Mouse (Mus musculus) megakaryocyte-erythroid progenitor cell, adult 5-6 weeks (primary cell): ENCODE measurements at regions not wholly inside any gene's neighbourhood (a gene's known extent, or its start where the extent isn't known, plus 50 kb on each side); places are given as distances from the start of the nearest gene placed in this dataset.

ENCODE experiments used
- ATAC-seq: replicated peaks from 2 replicates; pipeline ENCODE4 v1.8.0; 2016; ENCODE audit warnings: mild to moderate bottlenecking, inconsistent platforms; ENCODE audit not compliant: severe bottlenecking, poor library complexity, low FRiP score, low TSS enrichment

DNA sequence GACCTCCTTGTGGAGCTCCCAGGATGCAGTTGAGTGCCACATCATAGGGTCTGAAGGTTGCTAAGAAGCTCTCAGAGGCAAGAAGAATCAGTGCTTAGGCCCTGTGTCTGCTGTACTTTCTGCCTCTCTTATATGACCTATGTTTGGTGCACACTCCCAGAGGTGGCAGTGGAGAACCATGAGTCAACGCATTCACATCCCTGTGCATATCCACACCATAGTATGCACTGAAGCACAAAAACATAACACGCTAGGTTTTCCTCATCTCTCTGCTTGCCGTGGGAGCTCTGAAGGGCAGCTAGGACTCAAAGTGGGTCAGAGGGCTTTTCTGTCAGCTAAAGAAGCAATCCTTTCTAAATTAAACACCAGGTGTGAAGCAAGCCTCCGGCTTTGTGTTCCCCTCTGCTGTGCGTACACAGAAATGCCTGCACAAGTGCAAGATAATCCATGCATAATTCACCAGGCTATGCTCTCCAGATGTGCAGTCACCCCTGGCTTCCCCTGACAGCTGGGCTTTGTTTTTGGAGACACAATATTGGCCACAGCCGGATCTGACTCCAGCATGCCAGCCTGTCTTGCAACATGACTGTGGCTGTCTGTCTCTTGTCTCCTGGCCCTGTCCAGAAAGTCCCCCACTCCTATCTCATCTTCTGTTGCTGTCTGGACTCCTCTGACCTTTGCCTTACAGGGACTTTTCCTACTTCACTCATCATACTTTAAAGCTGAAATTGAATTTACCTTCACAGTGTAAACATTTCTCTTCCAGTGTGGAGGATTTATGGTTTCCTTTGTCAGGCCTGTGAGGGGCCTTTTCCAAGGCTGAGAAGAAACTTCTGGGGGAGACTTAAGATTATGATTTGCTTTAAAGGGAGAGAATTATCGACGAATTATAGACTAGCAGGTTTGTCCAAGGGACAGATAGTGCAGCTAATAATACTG, 405.1 kb upstream of the Mctp2 start:
- ATAC-seq, result no peak

DNA sequence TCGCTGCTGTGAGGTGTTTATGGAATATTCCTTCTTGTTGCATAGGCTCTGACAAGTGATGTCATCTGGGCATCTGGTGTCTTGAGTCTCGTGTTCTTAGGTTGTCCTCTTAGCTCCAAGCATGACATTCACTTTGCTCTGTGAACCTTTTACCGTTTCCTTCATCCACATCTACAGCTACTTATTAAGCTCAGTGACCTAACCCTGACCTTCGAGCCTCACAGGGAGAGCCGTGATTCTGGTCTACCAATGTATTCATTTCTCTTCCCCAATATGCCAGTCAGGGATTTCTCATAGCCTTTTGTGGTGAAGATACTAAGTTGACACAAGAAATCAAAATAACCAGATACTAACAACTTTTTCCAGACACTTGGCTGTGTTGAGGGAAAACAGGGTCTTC, 409.0 kb upstream of the Mctp2 start:
- ATAC-seq, result no peak

DNA sequence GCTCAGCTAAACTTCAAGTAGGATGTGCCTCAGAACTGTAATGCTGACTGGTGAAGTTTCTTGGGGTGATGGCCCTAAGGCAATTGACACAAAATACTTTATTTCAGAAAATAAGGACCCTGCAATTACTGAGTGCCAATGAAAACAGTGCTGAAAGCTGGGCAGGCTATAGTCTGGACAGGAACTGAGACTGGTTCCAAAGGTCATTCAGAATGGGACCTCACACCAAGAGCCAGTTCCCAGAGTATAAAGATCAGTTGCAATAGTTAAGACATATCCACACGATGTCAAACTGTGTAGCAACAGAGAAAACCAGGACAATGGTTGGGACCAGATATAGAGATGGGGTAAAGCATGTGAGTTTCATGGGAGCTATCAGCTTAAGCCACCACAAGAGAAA, 409.6 kb upstream of the Mctp2 start:
- ATAC-seq, result no peak

DNA sequence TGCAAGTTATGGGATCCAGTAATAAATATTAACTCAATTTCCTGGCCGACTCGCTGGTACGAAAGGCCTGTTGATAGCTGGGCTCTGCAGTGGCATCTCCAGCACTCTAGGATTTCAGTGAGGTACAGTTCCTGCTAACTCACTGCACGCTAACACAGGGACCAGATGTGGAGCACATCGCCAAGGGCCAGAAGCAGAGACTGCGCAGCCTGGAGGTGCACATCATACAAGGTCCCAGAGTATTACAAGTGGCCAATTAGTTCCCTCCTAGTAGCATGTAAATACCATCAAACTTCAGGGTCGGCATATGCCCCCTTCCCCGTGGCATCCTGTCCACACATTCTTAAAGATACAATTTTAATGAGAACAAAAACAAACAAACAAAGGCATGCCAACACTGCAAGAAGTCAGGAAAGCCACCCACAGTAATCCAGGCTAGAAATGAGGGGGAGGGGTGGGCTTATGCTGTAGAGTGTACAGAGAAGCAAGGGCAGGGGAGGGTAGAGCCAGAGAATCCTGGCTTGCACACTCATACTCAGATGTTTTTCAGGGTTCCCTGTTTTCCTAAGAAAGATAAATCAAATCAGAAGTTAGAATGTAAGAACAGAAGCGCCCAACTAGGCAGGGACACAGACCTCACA, 419.9 kb upstream of the Mctp2 start:
- no peak for ATAC-seq

DNA sequence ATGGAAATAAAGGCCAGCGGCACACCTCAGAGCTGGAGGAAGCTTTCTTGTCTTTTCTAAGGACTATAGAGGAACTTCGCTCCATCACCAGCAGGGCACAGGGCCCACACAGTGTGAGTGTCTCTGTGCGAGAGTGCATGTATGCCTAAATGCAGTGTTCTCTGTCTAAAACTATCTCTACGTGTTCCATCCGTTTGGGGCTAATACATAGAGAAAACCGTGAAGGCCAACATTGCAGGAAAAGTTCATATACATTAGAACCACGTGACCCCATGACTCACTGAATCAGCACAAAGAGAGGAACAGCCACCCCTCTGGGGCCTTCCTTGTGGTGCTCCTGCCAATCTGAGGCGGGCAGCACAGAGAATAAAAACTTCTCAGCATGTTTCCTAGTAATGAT, 431.4 kb upstream of the Mctp2 start:
- no peak for ATAC-seq

DNA sequence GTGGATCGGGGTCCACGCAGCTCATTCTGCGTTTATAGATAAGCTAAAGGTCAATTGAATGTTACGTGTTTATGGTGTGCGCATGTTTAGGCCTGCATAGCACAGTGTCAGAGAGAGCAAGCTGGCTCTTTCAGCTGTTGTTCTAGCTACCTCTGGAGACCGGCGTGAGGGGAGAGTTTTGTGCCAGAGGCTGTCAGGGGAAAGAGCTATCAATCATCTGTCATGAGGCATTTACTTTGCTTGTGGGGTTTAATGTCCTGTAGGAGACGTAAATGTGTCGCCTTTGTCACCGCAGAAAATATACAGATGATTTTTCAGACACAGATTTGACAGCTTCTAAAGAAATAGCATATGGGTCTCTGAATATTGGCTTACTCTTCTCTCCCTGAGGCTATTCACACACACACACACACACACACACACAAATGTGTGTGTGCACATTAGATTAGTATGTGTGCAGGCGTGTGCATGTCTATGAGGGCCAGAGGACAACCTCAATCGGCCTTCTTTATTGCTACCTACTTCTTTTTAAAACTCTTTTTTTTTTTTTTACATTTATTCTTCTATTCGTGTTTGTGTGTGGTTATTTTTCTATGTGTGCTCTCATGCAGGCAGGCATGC, 432.0 kb upstream of the Mctp2 start:
- no peak for ATAC-seq

DNA sequence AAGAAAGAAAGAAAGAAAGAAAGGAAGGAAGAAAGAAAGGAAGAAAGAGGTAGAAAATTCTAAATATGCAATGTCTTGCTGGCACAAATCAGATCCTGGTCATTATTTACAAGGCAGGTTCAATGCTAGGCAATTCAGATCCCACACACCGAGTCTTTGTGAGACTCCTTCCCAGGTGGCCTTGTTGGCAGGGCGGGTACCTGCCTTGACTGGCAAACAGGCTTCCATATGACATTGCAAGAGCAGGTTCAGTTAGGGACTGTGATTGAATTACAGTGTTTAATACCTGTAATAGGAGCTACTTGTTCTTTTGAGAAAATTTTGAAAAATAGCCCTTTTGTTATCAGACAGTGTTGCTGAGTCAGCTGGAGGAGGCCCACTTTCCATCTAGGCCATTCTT, 436.0 kb upstream of the Mctp2 start:
- ATAC-seq, result no peak

DNA sequence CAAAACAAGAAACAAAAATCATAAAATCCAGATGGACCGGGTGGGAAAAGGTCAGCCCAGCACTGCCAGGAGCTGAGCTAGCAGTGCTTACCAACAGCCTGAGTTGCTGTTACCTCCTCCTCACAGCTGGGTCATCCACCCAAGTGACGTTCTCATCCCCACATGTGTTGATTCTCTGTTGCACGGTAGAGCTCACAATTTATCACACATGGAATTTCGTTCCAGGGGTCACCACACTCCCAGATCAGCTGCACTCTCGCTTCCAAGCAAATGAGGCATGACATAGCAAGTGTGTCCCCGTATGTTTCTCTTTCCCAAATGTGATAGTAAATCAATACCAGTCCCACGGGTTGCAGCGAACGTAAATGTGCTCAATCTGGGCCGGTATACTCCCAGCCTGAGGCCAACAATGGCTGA, 445.1 kb upstream of the Mctp2 start:
- ATAC-seq, result no peak

DNA sequence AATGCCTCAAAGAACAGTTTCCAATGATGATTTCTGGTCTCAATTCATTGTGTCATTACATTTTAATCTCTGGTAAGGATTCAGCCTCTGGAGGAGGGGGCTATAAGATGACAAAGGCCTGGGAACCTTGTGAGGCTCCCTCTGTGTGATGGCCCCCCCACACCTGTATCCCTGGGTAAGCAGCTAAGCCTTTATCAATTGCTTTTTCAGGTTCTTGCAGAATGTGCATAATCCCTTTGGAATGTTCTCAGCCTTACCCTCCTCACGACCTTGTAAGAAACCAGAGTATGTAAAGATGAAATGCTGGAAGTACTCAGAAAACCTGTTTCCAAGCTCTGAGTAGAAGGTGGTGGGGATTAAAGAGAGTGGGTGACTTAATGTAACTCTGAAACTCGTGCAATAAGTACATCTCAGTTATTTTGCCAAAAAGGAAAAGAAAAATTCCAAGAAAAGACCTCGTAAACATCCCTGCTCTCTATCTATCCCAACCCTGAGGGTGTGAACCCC, 446.7 kb upstream of the Mctp2 start:
- no peak for ATAC-seq

DNA sequence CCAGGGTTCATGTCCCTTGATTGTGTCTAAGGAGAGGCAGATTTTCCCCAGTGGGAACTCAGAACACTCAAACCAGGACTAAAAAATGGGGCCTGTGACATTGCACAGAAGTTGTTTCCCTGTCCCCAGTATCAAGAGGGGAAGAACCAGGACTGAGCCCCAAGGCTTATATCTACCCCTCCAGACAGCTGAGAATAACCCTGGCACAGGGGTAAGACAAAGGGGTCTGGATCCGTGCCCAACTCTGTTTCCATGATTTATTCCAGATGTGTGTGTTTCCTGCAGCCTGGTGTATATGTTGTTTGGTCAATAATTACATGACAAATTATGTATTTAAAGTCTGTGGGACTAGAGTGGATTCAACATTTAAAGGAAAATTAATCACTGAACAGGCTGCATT, 456.3 kb upstream of the Mctp2 start:
- no peak for ATAC-seq

DNA sequence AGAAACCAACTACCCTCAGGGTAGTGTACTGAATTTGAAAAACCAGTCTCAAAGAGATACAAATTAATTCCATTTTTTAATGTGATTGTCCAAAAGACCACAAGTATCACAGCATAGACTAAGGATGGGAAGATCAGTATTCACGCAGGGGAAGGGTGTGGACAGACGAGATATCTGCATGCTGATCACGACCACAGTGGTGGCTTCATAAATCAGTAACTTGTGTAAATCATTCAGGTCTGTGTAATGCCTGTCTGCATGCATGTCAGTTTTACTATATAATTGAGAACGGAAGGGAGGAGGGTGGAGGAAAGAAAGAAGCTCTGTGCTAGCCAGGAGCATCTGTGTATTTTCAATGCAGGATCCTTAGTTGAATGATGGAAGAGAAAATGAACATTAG, 462.3 kb upstream of the Mctp2 start:
- ATAC-seq, result no peak

DNA sequence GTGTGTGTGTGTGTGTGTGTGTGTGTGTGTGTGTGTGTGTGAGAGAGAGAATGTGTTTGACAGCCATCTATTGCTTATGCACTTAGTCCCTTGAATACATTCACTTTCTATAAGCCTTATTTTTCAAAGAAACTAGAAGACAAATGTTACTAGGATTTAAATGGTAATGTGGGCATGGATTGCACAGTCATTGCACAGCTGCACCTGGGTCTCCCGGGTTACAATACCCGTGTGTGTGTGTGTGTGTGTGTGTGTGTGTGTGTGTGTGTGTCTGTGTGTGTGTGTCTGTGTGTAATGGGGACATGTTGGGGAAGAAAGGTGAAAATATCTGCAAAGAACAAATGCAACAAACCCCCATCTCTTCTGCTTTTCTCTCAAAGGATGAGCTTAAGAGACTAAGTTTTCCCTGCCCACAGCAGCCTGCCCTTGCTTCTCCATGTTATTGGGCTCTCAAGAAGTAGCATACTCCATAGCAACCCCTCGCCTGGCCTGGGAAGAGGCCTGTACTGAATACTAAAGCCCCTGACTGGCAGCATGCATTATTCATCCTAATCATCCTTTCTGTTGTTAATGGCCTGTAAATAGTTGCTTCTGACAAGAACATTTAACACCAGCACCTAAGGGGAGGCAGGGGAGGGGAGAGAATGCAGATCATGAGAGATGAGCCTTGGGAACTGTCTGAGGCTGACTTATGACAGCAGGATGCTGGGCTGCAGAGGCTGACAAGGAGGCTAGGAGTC, 467.8 kb upstream of the Mctp2 start:
- no peak for ATAC-seq

DNA sequence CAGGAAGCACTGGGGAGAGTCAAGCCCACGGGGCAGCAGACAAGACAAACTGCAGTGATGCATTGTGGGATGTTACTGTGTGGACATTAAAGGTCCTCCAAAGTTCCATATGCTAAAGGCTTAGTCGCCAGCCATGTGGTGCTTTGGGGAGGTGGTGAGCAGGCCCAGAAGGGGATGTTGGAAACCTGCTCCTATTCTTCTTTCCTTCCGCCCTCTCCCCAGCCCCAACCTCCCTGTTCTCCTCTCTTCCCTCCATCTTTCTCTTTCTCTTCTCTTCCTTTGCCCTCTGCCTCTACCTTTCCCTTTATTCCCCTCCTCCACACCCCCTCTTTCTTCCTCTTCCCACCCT, 468.3 kb upstream of the Mctp2 start:
- no peak for ATAC-seq

DNA sequence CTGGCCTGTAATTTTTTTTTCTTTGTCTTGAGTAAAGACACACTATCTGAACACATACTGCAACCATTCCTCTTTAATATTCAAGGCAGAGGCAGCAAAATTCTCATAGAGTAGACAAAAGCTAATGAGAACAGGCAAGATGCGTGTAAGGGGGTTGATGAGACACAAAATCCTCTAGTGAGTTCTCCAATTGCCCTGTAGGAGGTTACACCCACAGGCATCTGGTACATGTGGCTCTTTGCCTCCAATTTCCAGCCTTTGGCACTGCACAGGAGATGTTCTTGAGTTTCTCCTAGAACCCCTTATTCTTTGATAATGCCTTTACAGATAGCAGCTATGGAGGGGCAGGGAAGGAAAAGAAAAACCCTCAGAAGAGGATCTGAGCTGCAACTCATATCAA, 480.9 kb upstream of the Mctp2 start:
- ATAC-seq, result no peak

DNA sequence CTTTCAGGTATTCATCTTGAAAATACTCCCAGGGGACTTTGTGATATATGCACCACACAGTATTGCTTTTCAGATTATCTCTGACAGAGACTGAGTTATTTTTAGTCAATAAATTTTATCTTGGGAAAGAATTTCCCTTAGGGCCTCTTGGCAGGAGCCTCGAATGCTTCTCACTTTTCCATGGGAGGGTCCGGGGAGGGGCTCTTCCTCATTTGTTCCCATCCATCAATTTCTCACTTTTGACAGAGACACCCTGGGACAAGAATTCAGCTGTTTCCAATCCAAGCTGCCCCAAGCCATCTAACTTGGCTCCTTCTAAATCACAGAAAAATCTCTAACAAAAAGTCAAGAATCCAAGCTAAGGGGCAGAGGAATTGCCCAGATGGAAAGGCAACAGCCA, 481.9 kb upstream of the Mctp2 start:
- no peak for ATAC-seq

DNA sequence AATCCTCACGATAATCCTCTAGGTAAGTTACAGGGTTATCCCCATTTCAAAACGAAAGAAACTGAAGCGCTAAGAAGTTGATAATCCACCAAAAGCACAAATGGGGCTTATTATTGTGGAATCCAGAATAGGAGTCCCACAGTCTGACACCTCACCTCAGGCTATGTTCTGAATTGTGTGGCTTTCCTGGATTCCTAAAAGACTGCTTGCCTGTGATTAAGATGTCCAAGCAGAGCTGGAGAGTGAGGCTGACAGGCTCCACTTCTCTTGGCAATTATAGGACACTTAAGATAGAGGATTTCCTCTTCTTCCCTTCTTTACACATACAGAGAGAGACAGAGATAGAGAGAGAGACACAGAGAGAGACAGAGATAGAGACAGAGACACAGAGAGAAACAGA, 515.7 kb upstream of the Mctp2 start:
- no peak for ATAC-seq

DNA sequence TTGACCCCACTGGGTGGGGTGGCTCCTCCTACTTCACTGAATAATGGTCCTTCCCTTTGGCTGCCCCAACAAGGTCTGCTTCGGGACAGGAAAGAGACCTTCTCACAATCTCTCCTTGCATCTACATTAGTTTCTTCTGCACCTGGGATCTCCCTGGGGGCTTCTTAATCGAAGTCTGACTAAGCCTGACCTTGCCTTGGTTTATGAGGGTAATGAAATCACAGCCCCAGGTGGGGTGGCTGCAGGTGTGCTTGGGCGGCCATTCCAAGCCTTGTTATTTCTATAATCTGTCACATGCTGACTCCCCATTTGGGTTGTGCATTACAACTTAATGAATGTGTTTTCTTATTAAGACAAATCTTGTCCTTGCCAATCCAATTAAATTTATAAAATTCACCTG, 520.2 kb upstream of the Mctp2 start:
- ATAC-seq, result no peak

DNA sequence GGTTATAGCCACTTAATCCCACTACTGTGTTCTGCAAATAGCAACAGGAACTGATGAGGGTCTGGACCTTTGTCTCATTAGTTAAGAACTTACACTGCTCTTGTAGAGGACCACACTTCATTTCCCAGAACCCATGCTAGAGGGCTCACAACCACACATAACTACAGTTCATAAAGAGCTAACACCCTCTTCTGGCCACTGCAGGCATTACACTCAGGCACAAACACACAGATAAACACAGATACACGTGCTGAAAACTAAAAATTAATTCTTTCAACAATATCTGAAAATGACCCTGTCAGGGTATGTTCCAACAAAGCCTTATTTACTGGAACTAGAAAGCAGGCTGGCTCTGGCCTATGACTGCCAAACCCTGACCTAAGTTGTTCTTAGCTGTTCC, 529.0 kb upstream of the Mctp2 start:
- no peak for ATAC-seq

DNA sequence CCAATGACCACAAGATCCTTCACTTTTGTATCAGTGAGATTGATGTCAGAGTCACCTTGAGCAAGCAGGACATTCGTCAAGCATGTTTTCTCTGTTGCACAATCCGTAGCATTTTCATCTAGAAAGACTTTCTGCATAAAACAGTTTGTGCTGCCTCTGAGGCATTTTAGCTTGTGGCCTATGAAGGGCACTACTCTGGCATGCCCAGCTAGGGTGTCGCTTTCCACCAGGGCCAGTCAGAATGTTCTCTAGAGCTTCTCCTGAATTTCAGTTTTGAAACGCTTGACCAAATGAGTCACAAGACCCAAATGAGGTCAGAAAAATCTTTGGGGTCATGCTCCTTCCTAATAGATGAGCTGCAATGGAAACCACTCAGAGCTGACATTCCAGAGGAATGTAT, 529.6 kb upstream of the Mctp2 start:
- no peak for ATAC-seq

DNA sequence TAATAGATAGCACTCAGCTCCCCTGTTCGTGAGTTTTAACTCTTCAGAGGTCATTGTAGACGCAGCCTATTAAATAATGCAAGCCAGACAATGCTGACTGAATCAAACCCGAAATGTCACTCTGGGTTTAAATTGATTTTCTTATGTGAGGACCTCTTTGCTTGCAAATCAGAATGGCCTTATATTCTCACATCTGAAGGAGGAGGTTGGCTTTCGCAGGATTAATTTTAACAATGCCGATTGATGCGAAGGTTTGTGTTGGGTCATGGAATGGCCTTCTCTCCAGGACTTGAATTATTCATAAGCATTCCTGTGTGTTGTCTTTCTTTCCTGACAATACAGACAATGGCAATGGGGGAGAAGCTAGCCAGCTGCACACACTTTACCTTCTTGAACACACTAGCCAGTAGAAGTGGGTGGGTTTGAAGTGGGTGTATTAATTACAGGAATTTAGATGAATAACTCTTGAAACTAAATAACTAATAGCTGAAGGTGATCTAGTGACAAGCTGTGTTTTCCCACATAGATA, 530.1 kb upstream of the Mctp2 start:
- no peak for ATAC-seq
